Comparison of ENCODE assay signal across 20 mouse cellular contexts in genomic region chr1:131463953-131464627, GRCm38 (mm10).
"Had no signal": no experiment of that assay in that cellular context is flagged by ENCODE, and none has a peak within 500 bp of the region (broad histone marks: within the 10 kb centered on the region; RNA-seq: fewer than 3 reads in every experiment).

No protein-coding gene starts in this region.

- DNase-seq: kidney, adult 11 months; kidney, adult 9 months; kidney, postnatal 14 days; kidney, postnatal 4 days; layer of hippocampus, adult 9-11 months; layer of hippocampus, postnatal 36 days; liver, embryonic 13.5 days; lung, adult 2 months; lung, postnatal 14 days; lung, postnatal 4 days; retina, postnatal 1 day; right cerebral cortex, postnatal 25 days; thymus, postnatal 25 days had no signal

- H3K36me3 ChIP-seq: intestine, embryonic 15.5 days; limb, embryonic 10.5 days; limb, embryonic 13.5 days; liver, embryonic 13.5 days; midbrain, embryonic 15.5 days; neural tube, embryonic 12.5 days; neural tube, embryonic 15.5 days; stomach, embryonic 15.5 days had no signal

- ATAC-seq: intestine, embryonic 15.5 days; midbrain, embryonic 15.5 days had no signal

- H3K4me1 ChIP-seq: intestine, embryonic 15.5 days; limb, embryonic 10.5 days; neural tube, embryonic 12.5 days; stomach, embryonic 15.5 days had no signal

- H3K27ac ChIP-seq: intestine, embryonic 15.5 days; limb, embryonic 10.5 days; limb, embryonic 13.5 days; liver, embryonic 13.5 days; midbrain, embryonic 15.5 days; neural tube, embryonic 12.5 days; neural tube, embryonic 15.5 days; stomach, embryonic 15.5 days had no signal

- H3K4me3 ChIP-seq: intestine, embryonic 15.5 days; limb, embryonic 10.5 days; limb, embryonic 13.5 days; liver, embryonic 13.5 days; midbrain, embryonic 15.5 days; neural tube, embryonic 12.5 days; neural tube, embryonic 15.5 days; stomach, embryonic 15.5 days had no signal
